Mouse (Mus musculus) gastrocnemius, postnatal 14 days (tissue): ENCODE measurements around the gene Olfr1095. TPM values are rescaled to one million over a fixed set of nuclear protein-coding genes. Genes with fewer than 3 reads are reported as not detected.

Experiments used
- DNase-seq: peaks from one replicate; pipeline ENCODE4 v3.0.0; 2021; ENCODE audit warnings: mixed read lengths
- intact Hi-C: fragments of 180-260 bp; cut with DNase I; formaldehyde crosslinking; loops from one replicate; pipeline ENCODE4 v1.15.1; 2025; ENCODE audit warnings: low total_unique reads
- long read RNA-seq, 2 experiments: library from polyadenylated mRNA; stranded (forward); transcript quantifications; one replicate each; pipeline ENCODE4 v2.0.0; 2021
- total RNA-seq, 2 experiments: library from RNA; stranded (reverse); gene quantifications; 2 replicates each; pipeline ENCODE4 v1.2.3; 2021

Olfr1095 gene
- total RNA-seq: not detected
- long read RNA-seq, experiment 1: 0 reads
- long read RNA-seq, experiment 2: 0 reads

- DNase-seq: no peak
- intact Hi-C loops: no loop called here
Measured at GRCm38 (mm10) chr2:86851596-86851995, at the start of gene Olfr1095. Olfr1095 (minus strand) TSS chr2:86851696.

- intact Hi-C loops: no loop called here
- DNase-seq: no peak
Measured at GRCm38 (mm10) chr2:86892116-86892515, 40.6 kb upstream of the Olfr1095 start, which contains the start of gene Olfr1097. Olfr1097 (minus strand) TSS chr2:86892216.

GRCm38 (mm10) chr2:86874702-86875101 lies 23.2 kb upstream of the Olfr1095 start, which contains the start of gene Gm13723:
Gm13723 (minus strand) TSS chr2:86874802.
- DNase-seq: no peak
- intact Hi-C loops: no loop called here

GRCm38 (mm10) chr2:86824363-86824762 lies 27.1 kb downstream of the Olfr1095 start, which contains the start of gene Olfr1094:
Olfr1094 (plus strand) TSS chr2:86824663.
- intact Hi-C loops: no loop called here
- no peak for DNase-seq

DNA sequence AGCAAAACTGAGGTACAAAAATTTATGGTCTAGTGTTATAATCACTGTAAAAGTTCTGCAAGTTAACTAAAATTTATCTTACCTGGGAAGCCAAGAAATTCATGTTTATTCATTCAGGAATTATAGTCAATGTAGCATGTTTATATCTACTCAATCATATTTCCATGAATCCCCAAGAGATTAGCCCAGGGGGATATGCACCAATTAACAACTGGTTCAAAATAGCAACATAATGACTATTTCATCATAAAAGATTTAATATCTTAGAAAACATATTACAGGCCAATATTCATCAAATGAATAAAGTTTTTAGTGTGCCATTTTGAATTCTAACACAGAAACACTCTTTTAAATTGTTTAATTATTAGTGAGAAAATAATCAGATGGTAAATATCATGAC lies 41.6 kb downstream of the Olfr1095 start, which contains the start of gene Olfr141:
Gene Olfr141, minus strand, starts transcription at position 101 of the 400 bp plus-strand sequence.
- intact Hi-C loops: no loop called here
- no peak for DNase-seq

Other genes starting within 250 kb of the Olfr1095 start
- not detected for gene Olfr1084, start 212.0 kb downstream of the Olfr1095 start, total RNA-seq
- gene Olfr1085, start 189.7 kb downstream of the Olfr1095 start, total RNA-seq: not detected
- not detected for gene Olfr1086, start 171.6 kb downstream of the Olfr1095 start, total RNA-seq
- gene Olfr1087, start 153.3 kb downstream of the Olfr1095 start, total RNA-seq: not detected
- not detected for gene Olfr1089, start 118.0 kb downstream of the Olfr1095 start, total RNA-seq
- gene Olfr1090, start 92.7 kb downstream of the Olfr1095 start, total RNA-seq: not detected
- not detected for gene Olfr1093, start 69.2 kb downstream of the Olfr1095 start, total RNA-seq
- not detected for gene Olfr141, start 41.7 kb downstream of the Olfr1095 start, total RNA-seq
- not detected for gene Olfr1094, start 27.0 kb downstream of the Olfr1095 start, total RNA-seq
- gene Gm13723, start 23.1 kb upstream of the Olfr1095 start, total RNA-seq: not detected
- not detected for gene Olfr1097, start 40.5 kb upstream of the Olfr1095 start, total RNA-seq
- not detected for gene Olfr1098, start 72.8 kb upstream of the Olfr1095 start, total RNA-seq
- gene Olfr1099, start 109.0 kb upstream of the Olfr1095 start, total RNA-seq: not detected
- not detected for gene Olfr1100, start 128.3 kb upstream of the Olfr1095 start, total RNA-seq
- gene Olfr1101, start 139.5 kb upstream of the Olfr1095 start, total RNA-seq: not detected
- gene Olfr1102, start 146.7 kb upstream of the Olfr1095 start, total RNA-seq: not detected
- gene Olfr1104, start 175.4 kb upstream of the Olfr1095 start, total RNA-seq: not detected
- not detected for gene Olfr1105, start 184.8 kb upstream of the Olfr1095 start, total RNA-seq
- not detected for gene Olfr1106, start 200.6 kb upstream of the Olfr1095 start, total RNA-seq
- not detected for gene Olfr1107, start 224.1 kb upstream of the Olfr1095 start, total RNA-seq
- gene Olfr1109, start 244.3 kb upstream of the Olfr1095 start, total RNA-seq: not detected